Mouse (Mus musculus) olfactory bulb, adult 2 months (tissue): ENCODE data around the gene Cntnap2. TPM values are rescaled to one million over a fixed set of nuclear protein-coding genes. Genes with fewer than 3 reads are reported as not detected.

ENCODE experiments used
- H3K27ac ChIP-seq: fragments of 200-500 bp; 2 replicates; pipeline ENCODE4 v1.5.1; 2012; ENCODE audit warnings: low read depth, low read length; ENCODE audit not compliant: insufficient read depth
- H3K4me1 ChIP-seq: fragments of 200-500 bp; 2 replicates; pipeline ENCODE4 v1.6.1; 2012; ENCODE audit warnings: low read length; ENCODE audit not compliant: control insufficient read depth, insufficient read depth
- H3K4me3 ChIP-seq: fragments of 200-500 bp; 2 replicates; pipeline ENCODE4 v1.5.1; 2012; ENCODE audit warnings: mild to moderate bottlenecking, low read depth, low read length, moderate library complexity; ENCODE audit not compliant: insufficient read depth
- CTCF ChIP-seq: fragments of 200-500 bp; IDR thresholded peaks from 2 replicates; pipeline ENCODE4 v1.5.1; 2012; ENCODE audit warnings: low read depth, mild to moderate bottlenecking, low read length, moderate library complexity; ENCODE audit not compliant: insufficient read depth
- POLR2A ChIP-seq: fragments of 200-500 bp; IDR thresholded peaks from 2 replicates; pipeline ENCODE4 v1.6.1; 2012; ENCODE audit warnings: mild to moderate bottlenecking, low read depth, low read length, moderate library complexity; ENCODE audit not compliant: insufficient read depth
- WGBS: fragments of 180-500 bp; shearing (Covaris S2); methylation state at CpG from one replicate; pipeline ENCODE4 v1.1.7; 2018; 5-methylcytosine and 5-hydroxymethylcytosine counted together
- polyA plus RNA-seq: library from polyadenylated mRNA; stranded (reverse); fragments of >200 nt; gene quantifications from 2 replicates; pipeline ENCODE4 v1.2.4, GENCODE M21; 2012; ENCODE audit warnings: low replicate concordance; ENCODE audit not compliant: missing spikeins, insufficient read depth, insufficient read length

Cntnap2 gene
- polyA plus RNA-seq, 1 experiment: not detected

DNA sequence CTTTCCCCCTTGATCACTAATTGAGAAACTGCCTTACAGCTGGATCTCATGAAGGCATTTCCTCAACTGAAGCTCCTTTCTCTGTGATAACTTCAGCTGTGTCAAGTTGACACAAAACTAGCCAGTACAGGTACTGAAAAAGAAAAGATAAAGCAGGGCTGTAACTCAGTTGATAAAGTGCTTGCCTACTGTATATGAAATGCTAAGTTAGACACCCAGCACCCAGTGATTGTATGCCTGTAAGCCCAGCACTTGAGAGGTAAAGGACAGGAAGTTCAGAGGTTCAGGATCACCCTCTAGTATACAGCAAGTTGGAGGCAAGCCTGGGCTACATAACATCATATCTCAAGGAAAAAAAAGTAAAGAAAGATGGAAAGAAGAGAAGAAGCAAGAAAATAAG, 2182.2 kb downstream of the Cntnap2 start:
- TF ChIP-seq CTCF (no peak), POLR2A (no peak)
- Histone ChIP-seq H3K4me1 (peaks cover 4% of the 10 kb centered on the region), H3K4me3 (no peak overlapping the region), H3K27ac (no peak overlapping the region)

DNA sequence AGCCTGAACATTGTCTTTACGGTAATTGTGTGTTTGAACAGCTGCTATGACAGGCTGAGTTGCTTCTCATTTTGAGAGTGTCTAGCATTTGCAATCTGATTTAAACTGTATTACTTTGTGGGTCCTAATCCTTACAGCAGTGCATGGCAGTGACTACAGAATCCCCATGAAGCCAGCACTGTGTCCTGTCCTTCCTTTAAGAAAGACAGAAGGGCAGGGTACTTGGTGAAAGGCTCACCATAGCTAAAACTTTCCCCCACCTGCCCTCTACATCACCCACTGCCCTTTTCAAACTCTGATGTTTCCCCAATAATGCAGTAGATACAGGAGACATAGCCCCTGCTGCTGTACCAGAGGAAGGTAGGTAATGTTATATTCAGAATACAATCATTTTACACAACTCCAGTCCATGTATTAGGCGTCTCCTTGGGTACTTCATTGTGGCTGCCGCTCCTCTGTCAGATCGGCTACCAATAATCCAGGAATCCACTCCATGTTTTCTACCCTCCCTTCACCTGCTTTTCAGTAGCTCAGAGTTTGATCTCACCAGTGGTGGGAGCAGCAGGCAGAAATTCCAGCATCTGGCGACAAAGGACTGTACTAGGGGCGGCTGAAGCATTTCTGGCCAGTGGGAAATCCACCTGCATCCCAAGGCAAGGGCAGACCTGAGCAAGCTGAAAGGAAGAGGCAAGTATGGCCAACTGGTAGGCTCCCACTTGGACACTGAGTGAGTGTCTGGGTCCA, 2184.9 kb downstream of the Cntnap2 start:
- Histone ChIP-seq H3K4me3 (peak overlapping the region; percentile 54), H3K4me1 (peaks cover 4% of the 10 kb centered on the region), H3K27ac (peak overlapping the region; percentile 72; the same call in 1 of the 2 replicates)
- 29% methylated on average over 6 of the region's 6 CpGs for WGBS
- TF ChIP-seq CTCF (no peak), POLR2A (no peak)

DNA sequence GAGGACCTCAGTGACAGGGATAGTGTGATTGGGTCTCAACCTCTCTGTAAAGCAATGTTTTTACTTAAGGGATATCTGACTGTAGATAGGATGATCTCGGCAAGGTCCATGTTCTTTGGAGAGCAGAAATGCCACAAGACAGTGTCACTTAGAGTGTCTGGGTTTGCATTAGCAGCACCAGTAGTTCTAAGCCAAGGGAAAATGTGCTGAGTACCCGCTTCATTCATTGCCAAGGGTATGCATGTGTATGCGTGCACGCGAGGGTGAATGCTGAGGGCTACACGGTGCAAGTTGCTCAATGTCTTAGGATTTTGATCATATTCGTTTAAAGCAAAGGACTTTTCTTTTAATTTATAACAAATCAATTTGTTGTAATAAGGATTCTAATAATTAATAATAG, 2185.5 kb downstream of the Cntnap2 start:
- 37% methylated on average over 7 of the region's 7 CpGs for WGBS
- no peaks in the 10 kb centered on the region for H3K4me1 ChIP-seq
- no peak for TF ChIP-seq POLR2A
- TF ChIP-seq CTCF: no peak
- H3K27ac ChIP-seq: peak overlapping the region; percentile 72; the same call in 1 of the 2 replicates
- H3K4me3 ChIP-seq: peak overlapping the region; percentile 54

DNA sequence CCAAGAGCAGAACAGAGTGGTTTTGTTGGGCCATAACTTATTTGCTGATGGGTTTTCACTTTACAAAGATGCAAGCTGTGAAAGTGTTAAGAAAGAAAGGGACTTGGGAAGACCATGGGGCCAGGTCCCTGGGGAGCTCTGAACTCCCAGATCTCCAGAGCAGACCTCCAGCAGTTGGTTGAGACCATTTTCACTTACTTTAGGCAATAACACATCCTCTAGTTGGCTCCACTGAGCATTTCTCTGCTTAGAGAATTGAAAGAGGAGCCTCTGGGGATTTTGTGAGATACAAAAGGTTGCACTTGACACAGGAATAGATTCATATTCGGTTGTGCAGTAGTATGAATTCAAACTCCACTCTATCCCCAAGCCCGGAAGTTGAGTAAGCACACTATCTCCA, 2196.1 kb downstream of the Cntnap2 start:
- TF ChIP-seq POLR2A (no peak), CTCF (no peak)
- 83% methylated on average over 2 of the region's 2 CpGs for WGBS
- Histone ChIP-seq H3K4me1 (no peaks in the 10 kb centered on the region), H3K4me3 (no peak overlapping the region), H3K27ac (no peak overlapping the region)

DNA sequence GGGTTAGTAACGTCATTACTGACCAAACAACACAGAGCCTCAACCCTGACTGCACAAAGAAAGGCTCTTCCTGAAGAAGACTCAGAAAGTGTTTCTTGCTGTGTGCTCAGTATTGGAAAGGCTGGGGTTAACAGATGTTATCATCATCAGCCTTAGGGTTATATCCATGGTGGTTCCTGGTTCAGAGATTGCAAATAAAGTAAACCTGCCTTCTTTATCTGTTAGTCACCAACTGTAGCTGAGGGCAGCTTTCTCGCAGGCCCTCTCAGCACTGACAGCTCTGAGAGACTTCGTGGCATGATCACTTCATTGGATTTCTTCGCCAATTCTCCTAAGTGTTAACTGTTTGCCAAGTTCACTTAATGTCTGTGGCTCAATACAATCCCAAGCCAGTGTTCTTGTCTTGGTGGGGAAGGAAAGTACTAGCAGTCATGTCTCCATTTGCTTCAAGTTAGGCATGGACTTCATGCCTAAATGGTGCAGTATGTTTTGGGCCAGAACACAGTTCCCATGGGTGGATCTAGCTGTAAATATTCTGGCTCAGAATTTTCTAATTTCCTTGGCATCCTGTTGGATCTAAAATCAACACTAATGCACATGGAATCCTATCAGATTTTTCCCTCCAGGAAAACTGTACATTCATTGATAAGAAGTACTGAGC, 2197.2 kb downstream of the Cntnap2 start:
- no peak overlapping the region for H3K4me3 ChIP-seq
- WGBS: 84% methylated on average over 4 of the region's 4 CpGs
- TF ChIP-seq CTCF (no peak), POLR2A (no peak)
- H3K4me1 ChIP-seq: no peaks in the 10 kb centered on the region
- H3K27ac ChIP-seq: no peak overlapping the region

DNA sequence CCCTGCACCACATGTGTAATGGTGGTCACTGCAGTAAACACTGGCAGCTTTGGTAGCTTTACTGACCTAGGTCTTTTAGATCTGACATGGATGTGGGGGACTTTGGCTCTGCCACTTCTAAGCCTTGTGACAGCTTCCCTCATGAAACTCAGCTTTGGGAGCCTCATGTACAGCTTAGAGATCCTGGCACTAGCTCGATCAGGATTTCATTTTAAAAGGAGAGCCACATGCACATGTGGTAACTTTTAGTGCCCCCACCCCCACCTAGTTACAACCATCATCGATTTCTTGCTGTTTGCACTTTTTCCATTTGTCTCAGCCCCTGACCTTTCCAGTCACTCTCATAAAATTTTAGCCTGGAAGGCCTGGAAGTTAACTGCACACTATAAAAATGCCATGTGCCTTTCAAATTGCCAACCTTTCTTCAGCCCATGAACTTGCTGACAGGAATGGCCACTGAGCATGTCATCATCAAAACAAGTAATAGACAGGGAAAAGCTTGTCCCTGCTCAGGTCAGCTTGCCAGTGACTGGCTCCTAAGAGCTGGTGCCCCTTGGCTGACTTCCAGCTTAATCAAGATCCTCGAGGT, 2197.9 kb downstream of the Cntnap2 start:
- 66% methylated on average over 3 of the region's 3 CpGs for WGBS
- no peaks in the 10 kb centered on the region for H3K4me1 ChIP-seq

DNA sequence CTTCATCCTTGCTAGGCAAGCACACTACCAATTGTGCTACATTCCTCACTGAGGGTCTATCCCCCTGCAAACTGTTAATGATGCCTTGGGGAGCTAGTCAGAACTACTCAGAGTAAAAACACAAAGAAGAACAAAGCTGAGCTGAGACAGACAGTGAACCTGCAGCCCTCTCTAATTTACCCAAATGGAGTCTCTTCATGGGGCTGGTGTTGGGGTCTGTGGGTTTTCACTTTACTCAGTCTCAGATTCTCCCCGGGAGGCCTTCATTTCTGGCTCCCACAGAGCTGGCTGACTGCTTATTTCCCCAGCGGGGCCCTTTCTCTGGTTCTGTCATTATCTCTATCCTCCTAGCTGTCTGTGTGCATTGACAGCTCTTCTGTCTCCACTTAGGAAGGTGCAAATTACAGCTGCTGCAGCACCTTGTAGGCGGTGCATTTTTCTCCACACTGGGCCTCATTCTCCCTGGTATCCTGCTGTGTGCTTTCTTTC, 2200.5 kb downstream of the Cntnap2 start:
- Histone ChIP-seq H3K27ac (peak overlapping the region; percentile 85), H3K4me1 (no peaks in the 10 kb centered on the region), H3K4me3 (no peak overlapping the region)
- TF ChIP-seq POLR2A (no peak), CTCF (no peak)
- WGBS: 32% methylated on average over 3 of the region's 3 CpGs

More for the DNA sequence above, 2197.9 kb downstream of the Cntnap2 start:
- no peak overlapping the region for H3K27ac ChIP-seq
- H3K4me3 ChIP-seq: no peak overlapping the region
- TF ChIP-seq POLR2A: no peak
- no peak for TF ChIP-seq CTCF

DNA sequence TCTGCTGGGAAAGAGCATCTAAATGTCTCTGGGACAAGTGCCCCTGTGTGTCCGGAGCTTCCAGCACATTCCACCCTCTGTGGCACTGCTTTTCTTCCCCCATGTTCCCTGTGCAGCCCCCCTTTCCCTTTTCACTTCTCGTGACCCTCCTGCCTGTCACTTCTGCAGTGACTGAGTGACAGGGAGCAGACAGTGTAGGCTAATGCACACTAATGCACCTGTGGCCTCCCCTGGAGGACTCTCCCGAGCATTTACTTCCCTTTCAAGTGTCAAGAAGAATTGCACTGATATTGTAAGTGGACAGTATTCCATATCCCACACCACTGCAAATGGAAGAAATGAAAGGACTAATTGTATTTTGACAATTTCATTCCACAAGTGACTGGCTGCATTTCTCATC, 2208.1 kb downstream of the Cntnap2 start:
- Histone ChIP-seq H3K27ac (no peak overlapping the region), H3K4me3 (no peak overlapping the region), H3K4me1 (peaks cover 6% of the 10 kb centered on the region; the same call in 1 of the 2 replicates)
- TF ChIP-seq POLR2A (no peak), CTCF (no peak)
- WGBS: 88% methylated on average over 3 of the region's 3 CpGs

DNA sequence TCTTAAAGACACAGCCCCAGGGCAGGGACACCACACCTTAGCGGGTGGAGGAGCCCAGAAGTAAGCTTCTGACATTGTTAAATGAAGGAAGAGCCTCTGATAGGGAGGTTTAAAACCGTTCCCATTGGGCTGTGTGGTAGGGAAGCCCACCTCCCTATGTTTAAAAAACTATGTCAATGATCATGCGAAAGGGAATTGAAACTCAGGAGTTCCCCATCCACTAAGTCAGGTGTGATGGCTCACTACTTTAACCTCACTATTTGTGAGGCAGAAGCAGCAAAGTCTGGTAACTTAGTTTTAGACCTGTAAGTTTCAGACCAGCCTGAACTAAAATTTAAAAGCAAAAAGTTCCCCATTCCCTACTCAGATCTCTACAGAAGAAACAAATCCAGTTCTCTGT, 2210.3 kb downstream of the Cntnap2 start:
- Histone ChIP-seq H3K4me1 (peaks cover 9% of the 10 kb centered on the region; the same call in 1 of the 2 replicates), H3K4me3 (no peak overlapping the region), H3K27ac (no peak overlapping the region)
- 85% methylated on average over 3 of the region's 3 CpGs for WGBS
- no peak for TF ChIP-seq CTCF
- TF ChIP-seq POLR2A: no peak
